Mouse (Mus musculus) gastrocnemius, postnatal 4 days (tissue): ENCODE measurements at regions not wholly inside any gene's neighbourhood (a gene's known extent, or its start where the extent isn't known, plus 50 kb on each side); places are given as distances from the start of the nearest gene placed in this dataset.

Source experiments
- DNase-seq, 2 experiments: peaks; one replicate each; pipeline ENCODE4 v3.0.0; 2021 to 2022; ENCODE audit warnings: low spot score in 2 of 2, mixed read lengths in 2 of 2

DNA sequence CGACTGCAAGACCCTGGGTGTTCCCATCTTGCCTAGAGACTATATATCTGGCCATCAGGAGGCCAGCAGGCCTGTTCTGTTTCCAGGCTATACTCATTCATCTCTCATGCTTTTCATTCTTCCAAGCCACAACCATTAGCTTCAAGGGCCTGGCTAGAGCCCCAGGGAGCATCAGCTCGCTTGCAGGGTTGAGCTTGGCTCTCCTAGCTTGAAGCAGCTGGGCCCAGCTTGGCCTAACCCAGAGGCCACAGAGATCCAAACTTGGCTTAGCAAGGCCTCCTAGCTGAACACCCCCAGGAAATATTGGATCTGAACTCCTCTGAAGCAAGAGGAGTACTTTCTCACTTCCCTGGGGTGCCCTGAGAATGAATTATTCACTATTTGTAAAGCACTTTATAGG is 50.3 kb upstream of the 3425401B19Rik start:
- peak; percentile 25 to 55 for DNase-seq
